Mouse (Mus musculus) E14TG2a.4 (cell line): ENCODE measurements around the gene Cbx1.

Source experiments
- CTCF ChIP-seq: conservative IDR thresholded peaks from 2 replicates; pipeline ENCODE4 v1.5.1; 2014; ENCODE audit warnings: low read length
- NANOG ChIP-seq: IDR thresholded peaks from 2 replicates; pipeline ENCODE4 v1.6.1; 2014; ENCODE audit warnings: borderline replicate concordance, low read length, mixed read lengths

GRCm38 (mm10) chr11:96838341-96838740 lies 49.4 kb downstream of the Cbx1 start:
- TF ChIP-seq CTCF = no peak
- TF ChIP-seq NANOG = no peak
